Mouse (Mus musculus): ENCODE measurements at regions not wholly inside any gene's neighbourhood (a gene's known extent, or its start where the extent isn't known, plus 50 kb on each side); places are given as distances from the start of the nearest gene placed in this dataset.

DNA sequence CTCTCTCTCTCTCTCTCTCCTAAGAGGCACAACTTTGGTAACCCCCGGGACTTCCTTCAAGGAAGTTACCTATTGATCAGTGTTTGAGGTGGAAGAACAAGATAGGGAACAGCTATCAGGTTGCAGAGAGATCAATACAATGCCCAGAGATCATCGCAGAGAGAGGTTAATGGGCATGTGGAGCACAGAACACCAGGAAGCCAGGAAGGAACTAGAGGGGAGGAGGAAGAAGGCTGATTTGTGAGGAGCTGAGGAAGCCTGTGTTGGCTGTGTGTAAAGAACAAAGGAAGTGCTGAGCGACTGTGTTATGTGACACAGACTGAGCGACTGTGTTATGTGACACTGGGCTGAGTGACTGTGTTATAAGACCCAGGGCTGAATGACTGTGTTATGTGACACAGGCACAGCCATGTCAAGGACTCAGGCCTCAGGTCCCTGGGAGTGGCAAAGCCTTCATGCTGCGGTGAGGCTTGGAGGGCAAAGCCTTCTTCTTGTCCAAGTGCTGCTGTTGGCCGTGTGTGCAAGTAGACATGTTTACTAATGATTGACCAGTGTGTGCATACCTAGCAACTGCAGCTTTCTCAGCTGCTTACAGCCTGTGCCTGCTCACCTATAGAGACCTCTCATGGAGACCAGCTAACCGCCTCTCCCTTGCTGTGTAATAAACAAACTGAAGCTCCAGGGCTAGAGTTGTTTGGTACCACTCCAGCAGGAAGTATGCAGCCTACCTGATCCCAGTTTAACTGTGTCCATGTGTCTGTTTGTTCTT, 801.8 kb upstream of the 4930452B06Rik start:
- Histone ChIP-seq H3K36me3 (ENCODE audit: control insufficient read depth, insufficient read depth, low read length, poor library complexity, severe bottlenecking) (no peaks in the 10 kb centered on the region), H3K27ac (ENCODE audit: insufficient read depth, low read length) (no peak overlapping the region), H3K9ac (ENCODE audit: low read depth, poor library complexity, severe bottlenecking) (no peak overlapping the region), H3K4me3 (ENCODE audit: low read depth, low read length) (no peak overlapping the region), H3K4me1 (ENCODE audit: control insufficient read depth, insufficient read depth, low read length) (no peaks in the 10 kb centered on the region), H3K27me3 (ENCODE audit: control insufficient read depth, insufficient read depth, low read length, poor library complexity, severe bottlenecking) (no peaks in the 10 kb centered on the region), H3K9me3 (replicated peaks; ENCODE audit: control insufficient read depth, insufficient read depth, low read length, poor library complexity, severe bottlenecking) (no peaks in the 10 kb centered on the region)
- no peak for TF ChIP-seq POLR2A (IDR thresholded peaks at IDR 0.05; ENCODE audit: insufficient read depth, low read length)
- no peak for TF ChIP-seq EP300 (IDR thresholded peaks at IDR 0.05; ENCODE audit: insufficient read depth, low read depth, low read length)
- TF ChIP-seq CTCF (IDR thresholded peaks at IDR 0.05; ENCODE audit: low read depth, low read length), result no peak

DNA sequence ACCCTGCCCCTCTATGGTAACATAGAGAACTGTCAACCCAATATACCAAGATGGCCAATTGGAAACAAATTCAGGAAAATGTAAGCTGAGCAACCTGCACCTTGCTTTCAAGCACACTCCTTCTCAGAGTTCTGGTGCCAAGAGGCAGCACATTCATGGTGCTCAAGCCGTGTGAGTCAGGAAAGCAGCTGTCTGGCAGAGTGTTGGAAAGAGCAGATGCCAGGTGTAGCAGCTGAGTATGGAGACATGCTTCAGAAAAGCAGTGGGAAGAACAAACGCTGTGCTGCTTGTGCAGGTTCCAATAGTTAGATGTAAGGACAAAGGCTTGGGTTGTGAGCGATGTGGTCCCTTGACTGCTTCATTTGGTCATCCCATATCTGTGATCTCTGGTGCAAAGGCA, 794.0 kb upstream of the 4930452B06Rik start:
- no peak overlapping the region for H3K9ac ChIP-seq (ENCODE audit: low read depth, poor library complexity, severe bottlenecking)
- TF ChIP-seq CTCF (IDR thresholded peaks at IDR 0.05; ENCODE audit: low read depth, low read length) (no peak), POLR2A (IDR thresholded peaks at IDR 0.05; ENCODE audit: insufficient read depth, low read length) (no peak), EP300 (IDR thresholded peaks at IDR 0.05; ENCODE audit: insufficient read depth, low read depth, low read length) (no peak)
- H3K27me3 ChIP-seq (ENCODE audit: control insufficient read depth, insufficient read depth, low read length, poor library complexity, severe bottlenecking), result no peaks in the 10 kb centered on the region
- no peak overlapping the region for H3K4me3 ChIP-seq (ENCODE audit: low read depth, low read length)
- no peaks in the 10 kb centered on the region for H3K4me1 ChIP-seq (ENCODE audit: control insufficient read depth, insufficient read depth, low read length)
- no peaks in the 10 kb centered on the region for H3K36me3 ChIP-seq (ENCODE audit: control insufficient read depth, insufficient read depth, low read length, poor library complexity, severe bottlenecking)
- H3K27ac ChIP-seq (ENCODE audit: insufficient read depth, low read length), result no peak overlapping the region
- H3K9me3 ChIP-seq (replicated peaks; ENCODE audit: control insufficient read depth, insufficient read depth, low read length, poor library complexity, severe bottlenecking), result no peaks in the 10 kb centered on the region

DNA sequence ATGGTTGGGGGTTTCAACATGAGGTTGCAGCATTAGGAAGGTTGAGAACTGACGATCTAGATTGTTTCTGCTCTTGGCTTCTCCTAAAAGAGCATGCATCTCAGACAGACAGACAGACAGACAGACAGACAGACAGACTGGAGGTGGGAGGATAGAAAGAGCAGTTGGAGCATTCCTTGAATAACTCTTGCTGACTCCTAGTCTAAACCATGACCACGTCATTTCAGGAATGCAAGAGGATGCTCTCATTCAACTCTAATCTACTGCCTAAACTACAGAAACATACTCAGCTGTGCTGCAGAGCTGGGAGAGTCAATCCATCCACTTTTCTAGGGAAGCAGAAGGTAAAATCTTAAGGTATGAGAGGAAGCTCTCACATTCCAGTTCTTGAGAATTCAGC, 792.8 kb upstream of the 4930452B06Rik start:
- H3K4me1 ChIP-seq (ENCODE audit: control insufficient read depth, insufficient read depth, low read length), result no peaks in the 10 kb centered on the region
- no peaks in the 10 kb centered on the region for H3K36me3 ChIP-seq (ENCODE audit: control insufficient read depth, insufficient read depth, low read length, poor library complexity, severe bottlenecking)

GRCm38 (mm10) chr14:9457801-9458495, 791.9 kb upstream of the 4930452B06Rik start:
- no peaks in the 10 kb centered on the region for H3K36me3 ChIP-seq (ENCODE audit: control insufficient read depth, insufficient read depth, low read length, poor library complexity, severe bottlenecking)
- no peaks in the 10 kb centered on the region for H3K4me1 ChIP-seq (ENCODE audit: control insufficient read depth, insufficient read depth, low read length)
- H3K4me3 ChIP-seq (ENCODE audit: low read depth, low read length), result no peak overlapping the region
- H3K9ac ChIP-seq (ENCODE audit: low read depth, poor library complexity, severe bottlenecking), result no peak overlapping the region
- H3K27me3 ChIP-seq (ENCODE audit: control insufficient read depth, insufficient read depth, low read length, poor library complexity, severe bottlenecking), result no peaks in the 10 kb centered on the region
- no peaks in the 10 kb centered on the region for H3K9me3 ChIP-seq (replicated peaks; ENCODE audit: control insufficient read depth, insufficient read depth, low read length, poor library complexity, severe bottlenecking)
- TF ChIP-seq EP300 (IDR thresholded peaks at IDR 0.05; ENCODE audit: insufficient read depth, low read depth, low read length) (no peak), POLR2A (IDR thresholded peaks at IDR 0.05; ENCODE audit: insufficient read depth, low read length) (no peak), CTCF (IDR thresholded peaks at IDR 0.05; ENCODE audit: low read depth, low read length) (no peak)
- no peak overlapping the region for H3K27ac ChIP-seq (ENCODE audit: insufficient read depth, low read length)

More for the DNA sequence above, 792.8 kb upstream of the 4930452B06Rik start:
- Histone ChIP-seq H3K4me3 (ENCODE audit: low read depth, low read length) (no peak overlapping the region), H3K9ac (ENCODE audit: low read depth, poor library complexity, severe bottlenecking) (no peak overlapping the region), H3K27me3 (ENCODE audit: control insufficient read depth, insufficient read depth, low read length, poor library complexity, severe bottlenecking) (no peaks in the 10 kb centered on the region), H3K27ac (ENCODE audit: insufficient read depth, low read length) (no peak overlapping the region), H3K9me3 (replicated peaks; ENCODE audit: control insufficient read depth, insufficient read depth, low read length, poor library complexity, severe bottlenecking) (no peaks in the 10 kb centered on the region)
- TF ChIP-seq EP300 (IDR thresholded peaks at IDR 0.05; ENCODE audit: insufficient read depth, low read depth, low read length) (no peak), POLR2A (IDR thresholded peaks at IDR 0.05; ENCODE audit: insufficient read depth, low read length) (no peak), CTCF (IDR thresholded peaks at IDR 0.05; ENCODE audit: low read depth, low read length) (no peak)

- Histone ChIP-seq H3K9ac (ENCODE audit: low read depth, poor library complexity, severe bottlenecking) (no peak overlapping the region), H3K27me3 (ENCODE audit: control insufficient read depth, insufficient read depth, low read length, poor library complexity, severe bottlenecking) (no peaks in the 10 kb centered on the region), H3K4me1 (ENCODE audit: control insufficient read depth, insufficient read depth, low read length) (no peaks in the 10 kb centered on the region), H3K9me3 (replicated peaks; ENCODE audit: control insufficient read depth, insufficient read depth, low read length, poor library complexity, severe bottlenecking) (no peaks in the 10 kb centered on the region), H3K36me3 (ENCODE audit: control insufficient read depth, insufficient read depth, low read length, poor library complexity, severe bottlenecking) (no peaks in the 10 kb centered on the region), H3K27ac (ENCODE audit: insufficient read depth, low read length) (no peak overlapping the region), H3K4me3 (ENCODE audit: low read depth, low read length) (no peak overlapping the region)
- TF ChIP-seq CTCF (IDR thresholded peaks at IDR 0.05; ENCODE audit: low read depth, low read length) (no peak), POLR2A (IDR thresholded peaks at IDR 0.05; ENCODE audit: insufficient read depth, low read length) (no peak), EP300 (IDR thresholded peaks at IDR 0.05; ENCODE audit: insufficient read depth, low read depth, low read length) (no peak)
Measured at GRCm38 (mm10) chr14:9455986-9456385, 789.9 kb upstream of the 4930452B06Rik start.

DNA sequence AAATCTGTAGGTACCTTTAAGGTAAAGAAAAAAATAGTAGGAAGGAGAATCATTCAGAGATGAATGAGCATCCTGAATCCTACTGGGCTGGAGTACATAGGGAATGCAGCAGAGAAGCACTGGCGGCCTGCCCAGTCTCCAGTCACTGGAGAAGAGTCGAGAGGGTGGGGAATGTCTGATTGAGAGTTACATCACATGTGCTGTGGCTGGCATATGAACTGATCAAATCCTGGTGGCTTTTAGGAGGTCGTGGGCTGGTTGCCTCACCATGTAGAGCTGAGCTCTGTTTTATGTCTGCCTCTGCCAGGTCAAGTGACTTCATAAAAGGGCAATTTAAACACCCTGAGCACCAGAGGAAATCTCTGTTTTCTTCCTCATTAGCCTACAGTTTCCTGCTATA, 783.9 kb upstream of the 4930452B06Rik start:
- TF ChIP-seq CTCF (IDR thresholded peaks at IDR 0.05; ENCODE audit: low read depth, low read length) (no peak), POLR2A (IDR thresholded peaks at IDR 0.05; ENCODE audit: insufficient read depth, low read length) (no peak), EP300 (IDR thresholded peaks at IDR 0.05; ENCODE audit: insufficient read depth, low read depth, low read length) (no peak)
- H3K27me3 ChIP-seq (ENCODE audit: control insufficient read depth, insufficient read depth, low read length, poor library complexity, severe bottlenecking), result no peaks in the 10 kb centered on the region
- no peak overlapping the region for H3K27ac ChIP-seq (ENCODE audit: insufficient read depth, low read length)
- H3K4me1 ChIP-seq (ENCODE audit: control insufficient read depth, insufficient read depth, low read length), result no peaks in the 10 kb centered on the region
- no peaks in the 10 kb centered on the region for H3K36me3 ChIP-seq (ENCODE audit: control insufficient read depth, insufficient read depth, low read length, poor library complexity, severe bottlenecking)
- no peaks in the 10 kb centered on the region for H3K9me3 ChIP-seq (replicated peaks; ENCODE audit: control insufficient read depth, insufficient read depth, low read length, poor library complexity, severe bottlenecking)
- H3K9ac ChIP-seq (ENCODE audit: low read depth, poor library complexity, severe bottlenecking), result no peak overlapping the region
- H3K4me3 ChIP-seq (ENCODE audit: low read depth, low read length), result no peak overlapping the region
